Mouse (Mus musculus) gastrocnemius, postnatal 36 days (tissue): ENCODE measurements around the gene Adamtsl4. TPM values are rescaled to one million over a fixed set of nuclear protein-coding genes. Genes with fewer than 3 reads are reported as not detected.
"Not testable (repeated sequence)": the region's sequence is repeated elsewhere in the genome, so short reads cannot be mapped to it uniquely, and the experiment has no call there.

ENCODE experiments used
- DNase-seq, 2 experiments: peaks; one replicate each; pipeline ENCODE4 v3.0.0; 2022
- intact Hi-C: fragments of 180-260 bp; cut with DNase I; formaldehyde crosslinking; loops from one replicate; pipeline ENCODE4 v1.15.1; 2025
- total RNA-seq, 2 experiments: library from RNA; stranded (reverse); gene quantifications; 2 replicates each; pipeline ENCODE4 v1.2.3; 2021

The Adamtsl4 gene
- total RNA-seq, 2 experiments from 2014 or later: 25.7 to 41.2 TPM

GRCm38 (mm10) chr3:95663969-95664608 is 23.6 kb downstream of the Adamtsl4 start:
- intact Hi-C loops: no loop called here
- no peak for DNase-seq

DNA sequence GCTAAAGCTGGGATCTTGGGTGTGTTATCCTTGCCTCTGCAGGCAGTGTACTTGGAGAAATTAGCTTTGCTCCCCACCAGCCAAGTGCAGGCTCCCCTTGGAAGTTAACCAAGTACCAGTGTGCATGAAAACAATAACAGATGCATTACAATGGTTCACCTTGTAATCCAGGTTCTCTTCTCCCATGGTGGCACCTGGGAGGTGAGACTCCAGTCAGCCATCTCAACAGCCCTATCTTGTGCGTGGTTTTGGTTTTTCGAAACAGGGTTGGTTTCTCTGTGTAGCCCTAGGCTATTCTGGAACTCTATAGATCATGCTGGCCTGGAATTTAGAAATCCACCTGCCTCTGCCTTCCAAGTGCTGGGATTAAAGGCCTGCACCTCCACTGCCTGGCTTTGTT is 24.2 kb downstream of the Adamtsl4 start:
- no peak for DNase-seq
- intact Hi-C loops: no loop called here

- intact Hi-C loops: no loop called here
- DNase-seq: no peak
These were observed 24.8 kb downstream of the Adamtsl4 start for GRCm38 (mm10) chr3:95662724-95663449.

- no peak for DNase-seq
- intact Hi-C loops: no loop called here
These were observed 25.6 kb downstream of the Adamtsl4 start for GRCm38 (mm10) chr3:95661945-95662715.

- intact Hi-C loops: no loop called here
- no peak for DNase-seq
These were observed 26.8 kb downstream of the Adamtsl4 start for GRCm38 (mm10) chr3:95660788-95661478.

GRCm38 (mm10) chr3:95659948-95660347 is 27.8 kb downstream of the Adamtsl4 start:
- intact Hi-C loops: loop anchor here (1.0 kb wide), 1 partner anchor 16 kb away; no protein-coding TSS in a partner anchor
- no peak for DNase-seq

- intact Hi-C loops: loop anchor here (1.0 kb wide), 1 partner anchor 17 kb away; no protein-coding TSS in a partner anchor
- DNase-seq: peak; percentile 69
These were observed 28.6 kb downstream of the Adamtsl4 start for GRCm38 (mm10) chr3:95658868-95659712.

- peak; percentile 90 to 95 for DNase-seq
- intact Hi-C loops: no loop called here
These were observed 29.4 kb downstream of the Adamtsl4 start, which contains the start of gene Mcl1 for GRCm38 (mm10) chr3:95658236-95658867. TSS of gene Mcl1 (plus strand) at chr3:95658788.

DNA sequence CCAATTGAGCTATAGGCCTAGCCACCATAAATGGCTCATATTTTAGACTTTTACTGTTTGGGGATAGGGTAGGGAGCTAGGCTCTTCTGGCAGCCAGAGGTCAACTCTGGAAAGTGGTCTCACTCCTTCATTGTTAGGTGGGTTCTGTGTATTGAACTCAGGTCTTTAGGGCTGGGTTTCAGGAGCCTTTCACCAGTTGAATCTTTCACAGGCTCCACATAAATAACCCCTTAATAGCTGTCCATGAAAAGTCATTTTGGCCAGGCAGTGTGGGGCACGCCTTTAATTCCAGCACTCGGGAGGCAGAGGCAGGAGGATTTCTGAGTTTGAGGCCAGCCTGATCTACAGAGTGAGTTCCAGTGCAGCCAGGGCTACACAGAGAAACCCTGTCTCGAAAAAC is 30.0 kb downstream of the Adamtsl4 start:
- intact Hi-C loops: no loop called here
- DNase-seq: no peak

DNA sequence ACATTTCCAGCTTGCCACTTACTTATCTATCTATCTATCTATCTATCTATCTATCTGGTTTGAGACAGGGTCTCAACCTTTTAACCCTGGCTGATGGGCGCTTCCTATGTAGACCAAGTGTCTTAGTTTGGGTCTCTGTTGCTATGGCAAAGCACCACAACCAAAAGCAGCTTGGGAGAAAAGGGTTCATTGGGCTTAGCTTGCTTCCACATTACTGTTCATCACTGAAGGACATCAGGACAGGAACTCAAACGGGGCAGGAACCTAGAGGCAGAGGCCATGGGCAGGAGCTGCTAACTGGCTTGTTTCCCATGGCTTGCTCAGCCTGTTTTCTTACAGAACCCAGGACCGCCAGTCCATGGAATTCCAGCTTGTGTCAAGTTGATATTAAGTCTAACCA is 30.6 kb downstream of the Adamtsl4 start:
- no peak for DNase-seq
- intact Hi-C loops: no loop called here

- no peak for DNase-seq
- intact Hi-C loops: no loop called here
These were observed 32.3 kb downstream of the Adamtsl4 start for GRCm38 (mm10) chr3:95655437-95655836.

DNA sequence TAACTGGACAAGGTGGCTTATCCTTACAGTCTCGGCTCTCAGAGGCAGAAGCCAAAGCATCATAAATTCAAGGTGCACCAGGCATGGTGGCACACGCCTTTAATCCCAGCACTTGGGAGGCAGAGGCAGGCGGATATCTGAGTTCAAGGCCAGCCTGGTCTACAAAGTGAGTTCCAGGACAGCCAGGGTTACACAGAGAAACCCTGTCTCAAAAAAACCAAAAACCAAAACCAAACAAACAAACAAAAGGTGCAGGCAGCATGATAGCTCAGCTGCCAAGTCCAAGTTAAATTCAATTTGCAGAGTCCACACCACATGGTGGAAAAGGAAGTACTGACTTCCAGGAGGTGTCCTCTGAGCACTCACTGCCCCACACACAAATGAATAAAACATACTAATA is 33.3 kb downstream of the Adamtsl4 start:
- intact Hi-C loops, DNase-seq: not testable (repeated sequence)

DNA sequence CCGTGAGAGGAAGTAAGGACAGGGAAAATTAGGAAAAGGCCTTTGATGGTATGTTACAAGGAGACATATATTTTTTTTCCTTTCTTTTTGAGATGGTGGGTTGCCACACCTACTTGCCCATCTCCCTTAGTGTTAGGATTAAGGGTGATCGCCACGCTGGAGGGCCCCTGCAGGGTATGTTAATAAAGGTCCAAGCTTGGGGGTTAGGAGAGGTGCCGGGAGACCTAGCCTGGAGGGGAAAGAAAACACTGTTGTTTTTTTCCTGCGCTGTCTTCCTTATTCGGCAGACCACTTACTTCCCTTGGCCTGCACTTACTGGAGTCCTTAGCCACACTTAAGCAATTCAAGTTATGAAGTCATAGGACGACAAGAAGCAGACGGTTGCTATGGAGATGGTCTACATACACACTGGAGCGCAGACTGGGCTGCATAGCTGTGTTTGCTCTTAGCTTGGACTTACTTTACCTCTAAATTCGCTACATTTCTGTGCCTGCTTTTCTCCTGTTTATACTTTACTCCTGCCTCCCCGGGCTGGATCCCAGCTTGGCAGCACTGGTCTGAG is 34.2 kb downstream of the Adamtsl4 start:
- intact Hi-C loops: no loop called here
- DNase-seq: no peak

DNA sequence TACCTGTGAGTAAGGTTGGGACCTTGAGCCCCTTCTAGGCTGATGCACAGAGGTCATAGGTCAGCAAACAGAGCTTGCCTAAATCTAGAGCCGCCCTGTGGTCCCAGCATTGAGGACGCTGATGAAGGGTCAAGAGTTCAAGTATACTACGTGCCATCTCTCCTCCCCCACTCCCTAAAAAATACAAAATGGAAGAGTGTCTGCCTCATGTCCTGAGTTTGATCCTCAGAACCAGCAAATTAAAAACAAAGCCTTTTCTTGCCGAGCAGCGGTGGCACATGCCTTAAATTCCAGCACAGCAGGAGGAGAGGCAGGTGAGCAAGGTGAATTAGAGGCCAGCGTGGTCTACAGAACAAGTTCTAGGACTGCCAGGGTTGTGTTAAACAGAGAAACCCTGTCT is 34.8 kb downstream of the Adamtsl4 start:
- intact Hi-C loops: no loop called here
- no peak for DNase-seq

DNA sequence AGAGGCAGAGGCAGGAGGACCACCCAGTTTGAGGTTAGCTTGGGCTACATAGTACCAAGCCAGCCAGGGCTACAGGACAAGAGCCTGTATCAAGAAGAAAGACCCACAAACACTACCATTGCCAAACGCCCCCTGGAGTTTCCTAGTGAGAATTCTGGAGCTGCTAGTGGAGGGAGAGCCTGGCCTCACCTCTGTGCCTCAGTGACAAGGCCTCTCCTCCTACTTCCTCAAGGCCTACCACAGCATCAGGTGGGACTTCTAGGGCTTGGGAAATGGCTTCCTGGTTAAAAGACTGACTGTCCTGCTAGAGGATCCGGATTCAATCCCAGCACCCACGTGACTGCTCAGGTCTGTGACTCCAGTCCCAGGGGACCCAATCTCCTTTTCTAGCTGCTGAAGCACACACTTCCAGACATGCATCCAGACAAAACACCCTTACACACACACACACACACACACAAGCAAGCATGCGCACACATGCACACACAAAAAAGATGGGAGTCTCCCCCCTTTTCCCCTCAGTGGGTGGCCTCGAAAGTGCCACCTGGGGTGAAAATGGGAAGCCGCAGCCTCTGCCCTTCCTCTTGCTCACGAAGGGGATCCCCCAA is 35.4 kb downstream of the Adamtsl4 start:
- intact Hi-C loops: no loop called here
- no peak for DNase-seq

- intact Hi-C loops: no loop called here
These were observed 36.1 kb downstream of the Adamtsl4 start for GRCm38 (mm10) chr3:95651391-95652203.

DNA sequence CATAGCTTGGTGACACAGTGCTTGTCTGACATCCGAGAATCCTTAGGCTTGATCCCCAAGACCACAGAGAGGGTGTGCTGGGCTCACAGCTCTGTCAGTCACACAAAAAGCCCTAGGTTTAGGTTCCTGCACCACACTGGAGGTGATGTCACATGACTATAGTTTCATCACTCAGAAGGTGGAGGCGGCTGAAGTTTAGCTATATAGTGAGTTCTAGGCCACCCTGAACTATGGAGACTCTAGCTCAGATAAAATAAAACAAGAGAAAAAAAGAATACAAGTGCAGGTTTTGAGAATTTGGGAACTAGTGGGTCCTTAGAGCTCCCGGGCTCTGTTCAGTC is 36.7 kb downstream of the Adamtsl4 start:
- intact Hi-C loops: no loop called here
- DNase-seq: no peak

More at GRCm38 (mm10) chr3:95651391-95652203, 36.1 kb downstream of the Adamtsl4 start:
- DNase-seq: no peak
